Mouse (Mus musculus) forebrain, embryonic 16.5 days (tissue): ENCODE results near the gene Gm16223. TPM values are rescaled to one million over a fixed set of nuclear protein-coding genes. Genes with fewer than 3 reads are reported as not detected.

Experiments
- ATAC-seq: fragments of 200-750 bp; cut with Nextera tagmentation; 2 replicates; pipeline ENCODE4 v1.8.0; 2017; ENCODE audit warnings: mild to moderate bottlenecking, moderate library complexity
- H3K27ac ChIP-seq: fragments of 300-500 bp; sonication (generic); 2 replicates; pipeline ENCODE4 v1.5.1; 2014; ENCODE audit warnings: low read length, control low read depth
- H3K27me3 ChIP-seq: fragments of 300-500 bp; sonication (generic); replicated peaks from 2 replicates; pipeline ENCODE4 v1.6.1; 2014; ENCODE audit warnings: low read length; ENCODE audit not compliant: control insufficient read depth, insufficient read depth
- H3K36me3 ChIP-seq: fragments of 300-500 bp; sonication (generic); 2 replicates; pipeline ENCODE4 v1.6.1; 2014; ENCODE audit not compliant: control insufficient read depth, insufficient read depth
- H3K4me1 ChIP-seq: fragments of 300-500 bp; sonication (generic); replicated peaks from 2 replicates; pipeline ENCODE4 v1.6.1; 2014; ENCODE audit warnings: low read length; ENCODE audit not compliant: control insufficient read depth, insufficient read depth
- H3K4me2 ChIP-seq: fragments of 300-500 bp; sonication (generic); 2 replicates; pipeline ENCODE4 v1.6.1; 2014; ENCODE audit warnings: mild to moderate bottlenecking, low read length, control low read depth
- H3K4me3 ChIP-seq: fragments of 300-500 bp; sonication (generic); replicated peaks from 2 replicates; pipeline ENCODE4 v1.5.1; 2014; ENCODE audit warnings: mild to moderate bottlenecking, low read length, control low read depth
- H3K9ac ChIP-seq: fragments of 300-500 bp; sonication (generic); replicated peaks from 2 replicates; pipeline ENCODE4 v1.6.1; 2014; ENCODE audit warnings: low read depth, low read length, control low read depth
- H3K9me3 ChIP-seq: fragments of 300-500 bp; sonication (generic); 2 replicates; pipeline ENCODE4 v1.6.1; 2016; ENCODE audit warnings: low read length; ENCODE audit not compliant: control insufficient read depth
- WGBS: fragments of 180-500 bp; shearing (Covaris S2); extraction: QIAGEN DNeasy Blood & Tissue Kit; methylation state at CpG from one replicate; pipeline ENCODE4 v1.1.7; 2014; 5-methylcytosine and 5-hydroxymethylcytosine counted together
- polyA plus RNA-seq: library from polyadenylated mRNA; unstranded; fragments of >200 nt; fragmentation: Nextera tagmentation; extraction: Ambion mirVana; gene quantifications from 2 replicates; pipeline ENCODE4 v1.2.1, GENCODE M21; 2015

Gm16223 gene
- not detected in 2 replicates for polyA plus RNA-seq

- 24% methylated on average over 10 of the region's 10 CpGs for WGBS
- no peaks in the 10 kb centered on the region for H3K27me3 ChIP-seq
- peak; percentile 86 for ATAC-seq
- no peaks in the 10 kb centered on the region for H3K36me3 ChIP-seq
- no peak within 1 kb of the TSS for H3K4me2 ChIP-seq
- no peak within 1 kb of the TSS for H3K9ac ChIP-seq
- no peak within 1 kb of the TSS for H3K27ac ChIP-seq
- H3K9me3 ChIP-seq = no peaks in the 10 kb centered on the region
- H3K4me1 ChIP-seq = 0 out of 2 replicates have a peak, but pooled peaks cover 3% of the 10 kb centered on the region
- no peak within 1 kb of the TSS for H3K4me3 ChIP-seq
Measured at GRCm38 (mm10) chr5:42067476-42068187, at the start of gene Gm16223. Gm16223 (plus strand) TSS chr5:42067960.

- H3K36me3 ChIP-seq = no peaks in the 10 kb centered on the region
- H3K9me3 ChIP-seq = no peaks in the 10 kb centered on the region
- no peak overlapping the region for H3K4me2 ChIP-seq
- no peak overlapping the region for H3K27ac ChIP-seq
- no peak for ATAC-seq
- WGBS = 89% methylated on average over 3 of the region's 3 CpGs
- H3K4me3 ChIP-seq = no peak overlapping the region
- 0 out of 2 replicates have a peak, but pooled peaks cover 2% of the 10 kb centered on the region for H3K4me1 ChIP-seq
- H3K9ac ChIP-seq = no peak overlapping the region
- no peaks in the 10 kb centered on the region for H3K27me3 ChIP-seq
Measured at GRCm38 (mm10) chr5:42022029-42022428, 45.7 kb upstream of the Gm16223 start.

GRCm38 (mm10) chr5:42023521-42023920, 44.2 kb upstream of the Gm16223 start:
- Histone ChIP-seq H3K27ac (no peak overlapping the region), H3K36me3 (no peaks in the 10 kb centered on the region), H3K4me3 (no peak overlapping the region), H3K27me3 (no peaks in the 10 kb centered on the region), H3K9me3 (no peaks in the 10 kb centered on the region), H3K4me1 (0 out of 2 replicates have a peak, but pooled peaks cover 2% of the 10 kb centered on the region), H3K4me2 (no peak overlapping the region), H3K9ac (no peak overlapping the region)
- ATAC-seq = peak; percentile 72
- WGBS = 54% methylated on average over 1 of the region's 1 CpGs

GRCm38 (mm10) chr5:42036388-42037082, 31.2 kb upstream of the Gm16223 start:
- WGBS = 55% methylated on average over 15 of the region's 15 CpGs
- ATAC-seq = no peak
- H3K27me3 ChIP-seq = no peaks in the 10 kb centered on the region

GRCm38 (mm10) chr5:42054636-42055035, 13.1 kb upstream of the Gm16223 start:
- H3K4me3 ChIP-seq = no peak overlapping the region
- 51% methylated on average over 4 of the region's 4 CpGs for WGBS
- H3K9me3 ChIP-seq = no peaks in the 10 kb centered on the region
- no peak overlapping the region for H3K27ac ChIP-seq
- no peak overlapping the region for H3K4me2 ChIP-seq
- 0 out of 2 replicates have a peak, but pooled peaks have one; percentile 28 for ATAC-seq
- H3K27me3 ChIP-seq = no peaks in the 10 kb centered on the region
- no peaks in the 10 kb centered on the region for H3K36me3 ChIP-seq
- H3K9ac ChIP-seq = no peak overlapping the region
- H3K4me1 ChIP-seq = no peaks in the 10 kb centered on the region

More at GRCm38 (mm10) chr5:42036388-42037082, 31.2 kb upstream of the Gm16223 start:
- Histone ChIP-seq H3K9ac (no peak overlapping the region), H3K4me3 (no peak overlapping the region), H3K4me2 (no peak overlapping the region), H3K9me3 (no peaks in the 10 kb centered on the region), H3K36me3 (no peaks in the 10 kb centered on the region), H3K4me1 (no peaks in the 10 kb centered on the region), H3K27ac (no peak overlapping the region)

GRCm38 (mm10) chr5:42055151-42055550, 12.6 kb upstream of the Gm16223 start:
- H3K4me2 ChIP-seq = no peak overlapping the region
- H3K9ac ChIP-seq = no peak overlapping the region
- 93% methylated on average over 5 of the region's 5 CpGs for WGBS
- H3K27ac ChIP-seq = no peak overlapping the region
- no peak overlapping the region for H3K4me3 ChIP-seq
- ATAC-seq = no peak
- H3K9me3 ChIP-seq = no peaks in the 10 kb centered on the region
- no peaks in the 10 kb centered on the region for H3K27me3 ChIP-seq
- H3K4me1 ChIP-seq = no peaks in the 10 kb centered on the region
- H3K36me3 ChIP-seq = no peaks in the 10 kb centered on the region

GRCm38 (mm10) chr5:42065090-42065489, 2.7 kb upstream of the Gm16223 start:
- no peak for ATAC-seq
- Histone ChIP-seq H3K27ac (no peak overlapping the region), H3K27me3 (no peaks in the 10 kb centered on the region), H3K4me3 (no peak overlapping the region), H3K36me3 (no peaks in the 10 kb centered on the region), H3K9me3 (no peaks in the 10 kb centered on the region), H3K4me2 (no peak overlapping the region), H3K4me1 (0 out of 2 replicates have a peak, but pooled peaks cover 3% of the 10 kb centered on the region), H3K9ac (no peak overlapping the region)
- WGBS = 84% methylated on average over 2 of the region's 2 CpGs

GRCm38 (mm10) chr5:42067075-42067474, 685 bp upstream of the Gm16223 start:
- no peak overlapping the region for H3K27ac ChIP-seq
- no peaks in the 10 kb centered on the region for H3K9me3 ChIP-seq
- no peak overlapping the region for H3K4me3 ChIP-seq
- no peak for ATAC-seq
- 39% methylated on average over 3 of the region's 3 CpGs for WGBS
- no peaks in the 10 kb centered on the region for H3K36me3 ChIP-seq
- no peak overlapping the region for H3K9ac ChIP-seq
- H3K4me2 ChIP-seq = no peak overlapping the region
- H3K4me1 ChIP-seq = 0 out of 2 replicates have a peak, but pooled peaks cover 3% of the 10 kb centered on the region
- no peaks in the 10 kb centered on the region for H3K27me3 ChIP-seq

- H3K27ac ChIP-seq = no peak overlapping the region
- no peak overlapping the region for H3K4me3 ChIP-seq
- WGBS = 65% methylated on average over 1 of the region's 1 CpGs
- no peaks in the 10 kb centered on the region for H3K36me3 ChIP-seq
- 0 out of 2 replicates have a peak, but pooled peaks cover 3% of the 10 kb centered on the region for H3K4me1 ChIP-seq
- H3K9me3 ChIP-seq = no peaks in the 10 kb centered on the region
- no peak overlapping the region for H3K4me2 ChIP-seq
- H3K27me3 ChIP-seq = no peaks in the 10 kb centered on the region
- peak; percentile 75 for ATAC-seq
- H3K9ac ChIP-seq = no peak overlapping the region
Measured at GRCm38 (mm10) chr5:42068188-42068579, 424 bp downstream of the Gm16223 start.
